Comparison of ENCODE assay signal across 36 mouse cellular contexts in genomic region chr1:179805751-179806150, GRCm38 (mm10). TPM values are rescaled to one million over a fixed set of nuclear protein-coding genes. Genes with fewer than 3 reads are reported as not detected.
DNase-seq lines count a peak whose midpoint lies in the region; ATAC-seq and TF ChIP-seq lines count a peak whose summit lies in the region.
"Had no signal": no experiment of that assay in that cellular context is flagged by ENCODE, and none has a peak within 500 bp of the region (broad histone marks: within the 10 kb centered on the region; RNA-seq: fewer than 3 reads in every experiment).

No protein-coding gene starts in this region.

- no peaks in the 10 kb centered on the region for H3K27me3 ChIP-seq in liver, adult 2 months (ENCODE audit: control insufficient read depth, insufficient read depth, low read length)
- no peaks in the 10 kb centered on the region for H3K27me3 ChIP-seq in liver, embryonic 11.5 days (replicated peaks; ENCODE audit: control insufficient read depth, insufficient read depth, low read length)
- H3K27me3 ChIP-seq in liver, embryonic 15.5 days = no peaks in the 10 kb centered on the region
- H3K27me3 ChIP-seq: heart, embryonic 15.5 days; intestine, embryonic 15.5 days; lung, embryonic 15.5 days; neural tube, embryonic 12.5 days had no signal

- peaks cover 14% of the 10 kb centered on the region for H3K4me1 ChIP-seq in liver, adult 2 months (ENCODE audit: control insufficient read depth, insufficient read depth, low read length)
- peaks cover 35% of the 10 kb centered on the region for H3K4me1 ChIP-seq in liver, embryonic 11.5 days (replicated peaks; ENCODE audit: control insufficient read depth, insufficient read depth, low read length)
- H3K4me1 ChIP-seq in liver, embryonic 15.5 days (replicated peaks) = peaks cover 60% of the 10 kb centered on the region

- no peak for TF ChIP-seq CTCF in liver, adult 2 months (IDR thresholded peaks at IDR 0.05; ENCODE audit: low read depth, low read length)

- H3K79me2 ChIP-seq in liver, adult 2 months (ENCODE audit: control insufficient read depth, insufficient read depth, low read length) = peaks cover 2% of the 10 kb centered on the region; the same call in 1 of the 2 replicates

- no peak overlapping the region for H3K4me3 ChIP-seq in liver, adult 2 months (ENCODE audit: insufficient read depth, low read depth, low read length)
- H3K4me3 ChIP-seq in liver, embryonic 11.5 days (ENCODE audit: low read depth, low read length) = no peak overlapping the region
- no peak overlapping the region for H3K4me3 ChIP-seq in liver, embryonic 15.5 days (replicated peaks)
- H3K4me3 ChIP-seq: erythroblast, embryonic 14.5 days; heart, embryonic 10.5 days; heart, embryonic 15.5 days; intestine, embryonic 15.5 days; lung, embryonic 15.5 days; midbrain, embryonic 10.5 days; neural tube, embryonic 12.5 days had no signal

- 21% methylated on average over 5 of the region's 5 CpGs for WGBS in liver, adult 2 months
- WGBS in liver, embryonic 11.5 days = 76% methylated on average over 5 of the region's 5 CpGs
- WGBS in liver, embryonic 15.5 days (ENCODE audit: insufficient replicate concordance) = 62% methylated on average over 5 of the region's 5 CpGs

- ATAC-seq in liver, embryonic 11.5 days (replicated peaks; ENCODE audit: low FRiP score) = no peak
- no peak for ATAC-seq in liver, embryonic 15.5 days (ENCODE audit: insufficient read depth)
- ATAC-seq: CD4-positive, CD25-positive, alpha-beta regulatory T cell, adult 4 months; forebrain, postnatal 0 days; hindbrain, postnatal 0 days; intestine, embryonic 15.5 days; midbrain, embryonic 16.5 days had no signal

- no peak overlapping the region for H3K4me2 ChIP-seq in liver, embryonic 11.5 days
- no peak overlapping the region for H3K4me2 ChIP-seq in liver, embryonic 15.5 days
- H3K4me2 ChIP-seq: heart, embryonic 15.5 days; intestine, embryonic 15.5 days; lung, embryonic 15.5 days; neural tube, embryonic 12.5 days had no signal

- peak overlapping the region; percentile 47 for H3K27ac ChIP-seq in liver, adult 2 months (replicated peaks; ENCODE audit: insufficient read depth, low read depth, low read length)
- H3K27ac ChIP-seq in liver, embryonic 11.5 days (ENCODE audit: low read depth, low read length) = no peak overlapping the region
- H3K27ac ChIP-seq in liver, embryonic 15.5 days (replicated peaks) = peak overlapping the region; percentile 100
- H3K27ac ChIP-seq: heart, embryonic 10.5 days; heart, embryonic 15.5 days; hindbrain, postnatal 0 days; intestine, embryonic 15.5 days; lung, embryonic 15.5 days; midbrain, embryonic 10.5 days; neural tube, embryonic 12.5 days; stomach, postnatal 0 days had no signal

- no peaks in the 10 kb centered on the region for H3K9me3 ChIP-seq in liver, embryonic 11.5 days (ENCODE audit: control insufficient read depth, low read length)
- no peaks in the 10 kb centered on the region for H3K9me3 ChIP-seq in liver, embryonic 15.5 days (replicated peaks)
- H3K9me3 ChIP-seq: heart, embryonic 10.5 days; heart, embryonic 15.5 days; intestine, embryonic 15.5 days; lung, embryonic 15.5 days; midbrain, embryonic 10.5 days; neural tube, embryonic 12.5 days had no signal

- DNase-seq in liver, adult 2 months (ENCODE audit: extremely low read depth, low read depth, low spot score) = peak; percentile 94
- no peak for DNase-seq in liver, embryonic 11.5 days (ENCODE audit: low spot score)
- peak; percentile 46 for DNase-seq in kidney, postnatal 14 days
- no peak for DNase-seq in urinary bladder, adult 18-20 months (ENCODE audit: low spot score in 2 of 2)
- DNase-seq in neural tube, embryonic 10.5 days (ENCODE audit: extremely low spot score, low spot score) = no peak
- DNase-seq in cerebellum, postnatal 4 days (ENCODE audit: low spot score in 2 of 2) = no peak
- DNase-seq: adrenal gland, postnatal 14 days; cerebellum, adult 11-12 months; cerebellum, postnatal 10 days; forebrain, postnatal 0 days; gastrocnemius, postnatal 25 days; heart, adult 11 months; layer of hippocampus, postnatal 36 days; left cerebral cortex, postnatal 4 days; right cerebral cortex, postnatal 4 days; thymus, adult 18-20 months; thymus, postnatal 25 days had no signal

- no peak for TF ChIP-seq POLR2A in liver, adult 2 months (IDR thresholded peaks at IDR 0.05; ENCODE audit: extremely low read depth, insufficient read depth, low read length)

- no peaks in the 10 kb centered on the region for H3K36me3 ChIP-seq in liver, adult 2 months (ENCODE audit: control insufficient read depth, insufficient read depth, low read length)
- H3K36me3 ChIP-seq in liver, embryonic 11.5 days (ENCODE audit: control insufficient read depth, insufficient read depth, low read length) = no peaks in the 10 kb centered on the region
- no peaks in the 10 kb centered on the region for H3K36me3 ChIP-seq in liver, embryonic 15.5 days (replicated peaks)
- H3K36me3 ChIP-seq: heart, embryonic 10.5 days; heart, embryonic 15.5 days; intestine, embryonic 15.5 days; lung, embryonic 15.5 days; midbrain, embryonic 10.5 days; neural tube, embryonic 12.5 days had no signal

- no peak overlapping the region for H3K9ac ChIP-seq in liver, adult 2 months (ENCODE audit: low read depth, low read length)
- H3K9ac ChIP-seq in liver, embryonic 11.5 days (ENCODE audit: low read depth, low read length) = no peak overlapping the region
- no peak overlapping the region for H3K9ac ChIP-seq in liver, embryonic 15.5 days
- H3K9ac ChIP-seq: forebrain, postnatal 0 days; heart, embryonic 15.5 days; intestine, embryonic 15.5 days; lung, embryonic 15.5 days; neural tube, embryonic 12.5 days had no signal

RNA-seq across cellular contexts. Expression of gene Ahctf1, which starts 2.3 kb away (rescaled TPM):
- total RNA-seq in liver, adult 2 months (2014; rRNA removed) = 34.3 and 37.0 TPM in 2 replicates
- 5.2 and 5.9 TPM in 2 replicates for polyA plus RNA-seq in liver, adult 2 months (2012; rRNA removed)
- polyA plus RNA-seq in liver, embryonic 11.5 days (2014; fragmentation: Nextera tagmentation; extraction: Ambion mirVana) = 52.9 and 54.6 TPM in 2 replicates
- 16.4 and 18.0 TPM in 2 replicates for polyA plus RNA-seq in liver, embryonic 15.5 days (2015; fragmentation: Nextera tagmentation; extraction: Ambion mirVana)

RNA-seq across cellular contexts. Expression of gene Gm10518, which starts 2.6 kb away (rescaled TPM):
- total RNA-seq in liver, adult 2 months (2014; rRNA removed) = not detected in 2 replicates
- not detected in 2 replicates for polyA plus RNA-seq in liver, adult 2 months (2012; rRNA removed)
- 0.38 and 0.51 TPM in 2 replicates for polyA plus RNA-seq in liver, embryonic 11.5 days (2014; fragmentation: Nextera tagmentation; extraction: Ambion mirVana)
- polyA plus RNA-seq in liver, embryonic 15.5 days (2015; fragmentation: Nextera tagmentation; extraction: Ambion mirVana) = 0.14 TPM in 2 replicates
- total RNA-seq: adrenal gland, postnatal 14 days; forebrain, postnatal 0 days; gastrocnemius, postnatal 25 days; heart, postnatal 25 days; layer of hippocampus, postnatal 36 days; megakaryocyte progenitor cell, adult 5-6 weeks had no signal
- polyA plus RNA-seq: CD4-positive, CD25-positive, alpha-beta regulatory T cell, adult 4 months; cortical plate, adult 2 months; embryonic facial prominence, embryonic 14.5 days; erythroblast, embryonic 14.5 days; forebrain, postnatal 0 days; heart, embryonic 15.5 days; intestine, embryonic 15.5 days; large intestine, adult 2 months; limb, embryonic 14.5 days; lung, embryonic 15.5 days; midbrain, embryonic 16.5 days; spleen, adult 2 months had no signal

Comparison
In these comparisons a context has a peak if more than half of its experiments do, and no peak if none do; other contexts are left out.
1. DNase-seq: peak in liver, adult 2 months (single experiment) and kidney, postnatal 14 days (single experiment); none in liver, embryonic 11.5 days (single experiment), urinary bladder, adult 18-20 months (0 of 2), neural tube, embryonic 10.5 days (single experiment) and cerebellum, postnatal 4 days (0 of 2).